Comparison of ENCODE assay signal across 9 mouse cellular contexts in the genomic region with DNA sequence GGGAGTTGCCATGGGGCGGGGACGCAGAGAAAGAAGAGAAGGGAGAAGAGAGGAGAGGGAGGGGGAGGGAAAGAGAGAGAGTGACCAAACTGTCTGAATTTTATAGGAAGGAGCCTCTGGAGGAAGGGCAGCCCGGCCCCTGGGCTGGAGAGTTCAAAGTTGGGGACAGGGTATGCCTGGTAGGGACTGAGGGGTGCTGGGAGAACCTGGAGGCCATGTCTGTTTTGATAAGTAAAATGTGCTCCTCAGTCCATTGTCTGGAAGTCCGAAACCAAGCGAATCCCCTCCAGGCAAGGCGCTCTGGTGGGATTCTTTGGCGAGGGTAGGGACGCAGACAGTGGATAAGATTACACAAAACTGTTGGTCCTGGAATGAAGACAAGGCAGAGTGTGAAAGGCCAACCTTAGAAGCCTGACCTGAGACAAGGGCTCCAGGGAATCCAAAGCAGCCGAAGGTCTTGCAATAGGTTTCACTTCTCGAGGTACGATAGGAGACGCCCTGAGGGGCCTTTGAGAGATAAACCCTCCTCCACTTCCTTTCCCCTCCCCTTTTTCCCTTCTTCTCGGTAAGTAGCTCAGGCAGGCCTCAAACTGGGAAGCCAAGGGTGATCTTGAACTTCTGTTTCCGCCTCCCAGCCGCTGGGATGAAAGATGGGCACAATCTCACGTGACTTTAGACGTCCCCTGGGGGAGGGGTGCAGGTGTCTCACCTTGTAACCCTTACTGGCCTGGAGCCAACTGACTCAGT. TPM values are rescaled to one million over a fixed set of nuclear protein-coding genes. Genes with fewer than 3 reads are reported as not detected.
DNase-seq lines count a peak whose midpoint lies in the region; ATAC-seq and TF ChIP-seq lines count a peak whose summit lies in the region.
"Had no signal": no experiment of that assay in that cellular context is flagged by ENCODE, and none has a peak within 500 bp of the region (broad histone marks: within the 10 kb centered on the region; RNA-seq: fewer than 3 reads in every experiment).

No protein-coding gene starts in this region.

- H3K36me3 ChIP-seq in heart, adult 2 months (ENCODE audit: control insufficient read depth, insufficient read depth, low read length): no peaks in the 10 kb centered on the region
- H3K36me3 ChIP-seq in heart, postnatal 0 days (replicated peaks; ENCODE audit: control insufficient read depth, insufficient read depth, low read length): no peaks in the 10 kb centered on the region
- H3K36me3 ChIP-seq in macrophage (ENCODE audit: inconsistent target): no peaks in the 10 kb centered on the region

- H3K4me1 ChIP-seq in heart, adult 2 months (ENCODE audit: control insufficient read depth, insufficient read depth, low read length): peaks cover 2% of the 10 kb centered on the region; the same call in 1 of the 2 replicates
- H3K4me1 ChIP-seq in heart, postnatal 0 days (ENCODE audit: control insufficient read depth, insufficient read depth): no peaks in the 10 kb centered on the region

- peak; percentile 19 to 21 for DNase-seq in heart, adult 2 months
- no peak for DNase-seq in heart, adult 9 months (ENCODE audit: low spot score in 2 of 2)
- peak; percentile 47 for DNase-seq in ES-CJ7 (ENCODE audit: low read depth, low spot score)
- no peak for DNase-seq in heart, postnatal 0 days (ENCODE audit: low spot score)
- peak; percentile 27 for DNase-seq in thymus, postnatal 4 days
- no peak for DNase-seq in Muller cell, postnatal 12 days (ENCODE audit: inconsistent ontology term)
- no peak for DNase-seq in right cerebral cortex, postnatal 25 days

- TF ChIP-seq CTCF in heart, adult 2 months (IDR thresholded peaks at IDR 0.05): no peak
- no peak for TF ChIP-seq CTCF in heart, postnatal 0 days (IDR thresholded peaks at IDR 0.05; ENCODE audit: low read depth)

- TF ChIP-seq EP300 in heart, adult 2 months (IDR thresholded peaks at IDR 0.05; ENCODE audit: insufficient read depth, low read depth, low read length): no peak
- no peak for TF ChIP-seq EP300 in heart, postnatal 0 days (IDR thresholded peaks at IDR 0.05; ENCODE audit: low read depth)

- 35% methylated on average over 17 of the region's 17 CpGs for WGBS in heart, adult 2 months
- WGBS in heart, postnatal 0 days: 33% methylated on average over 17 of the region's 17 CpGs
- 50% methylated on average over 17 of the region's 17 CpGs for WGBS in macrophage (ENCODE audit: missing documents)

- H3K4me3 ChIP-seq in heart, adult 2 months: no peak overlapping the region
- 0 out of 2 replicates have a peak overlapping the region, but pooled peaks have one; percentile 2 for H3K4me3 ChIP-seq in heart, postnatal 0 days (ENCODE audit: low read depth, low read length)
- H3K4me3 ChIP-seq in macrophage (ENCODE audit: inconsistent target): no peak overlapping the region

- H3K9me3 ChIP-seq in heart, postnatal 0 days (replicated peaks; ENCODE audit: control insufficient read depth, low read length): no peaks in the 10 kb centered on the region

- intact Hi-C loops in heart, adult 2 months (cut with DNase I): loop anchor here (1.0 kb wide), 1 partner anchor 35 kb away; no protein-coding TSS in a partner anchor

- peak; percentile 24; the same call in 1 of the 2 replicates for ATAC-seq in heart, postnatal 0 days (ENCODE audit: insufficient read depth, low read depth)

- H3K9ac ChIP-seq in heart, adult 2 months (ENCODE audit: low read depth, low read length): no peak overlapping the region
- no peak overlapping the region; the same call in 1 of the 2 replicates for H3K9ac ChIP-seq in heart, postnatal 0 days (replicated peaks; ENCODE audit: low read depth, low read length)

- H3K79me2 ChIP-seq in heart, adult 2 months (replicated peaks; ENCODE audit: control insufficient read depth, insufficient read depth, low read length): no peaks in the 10 kb centered on the region
- H3K79me2 ChIP-seq in macrophage (ENCODE audit: inconsistent target): no peaks in the 10 kb centered on the region

- H3K4me2 ChIP-seq in heart, postnatal 0 days (ENCODE audit: low read depth, low read length): peak overlapping the region; percentile 36

- H3K27ac ChIP-seq in heart, adult 2 months: peak overlapping the region; percentile 24
- no peak overlapping the region for H3K27ac ChIP-seq in heart, postnatal 0 days (ENCODE audit: low read depth)
- peak overlapping the region; percentile 71 for H3K27ac ChIP-seq in macrophage

- TF ChIP-seq POLR2A in heart, adult 2 months (IDR thresholded peaks at IDR 0.05; ENCODE audit: insufficient read depth, low read depth, low read length): no peak

- no peaks in the 10 kb centered on the region for H3K27me3 ChIP-seq in heart, adult 2 months (ENCODE audit: control insufficient read depth, insufficient read depth, low read length)
- H3K27me3 ChIP-seq in heart, postnatal 0 days (ENCODE audit: control insufficient read depth, insufficient read depth, low read length): no peaks in the 10 kb centered on the region

RNA-seq across cellular contexts. Expression of gene Rab11fip5, which starts 6.6 kb away (rescaled TPM):
- total RNA-seq in heart, adult 2 months (2021): 10 to 100 TPM; 59.3 to 73.9 TPM
- polyA plus RNA-seq in heart, adult 2 months (2012; rRNA removed): 41.6 and 55.0 TPM in 2 replicates
- total RNA-seq in heart, postnatal 0 days (2014; rRNA removed; ENCODE audit: low replicate concordance): 86.7 and 91.3 TPM in 2 replicates
- 35.3 and 38.2 TPM in 2 replicates for polyA plus RNA-seq in heart, postnatal 0 days (2015; fragmentation: Nextera tagmentation; extraction: Ambion mirVana)
- total RNA-seq in macrophage (2018; cell fraction: chromatin; rRNA removed): 10 to 100 TPM in 24 of 26 experiments, 1 to 10 TPM in 2; 4.5 to 67.9 (median 27.2) TPM
- total RNA-seq in macrophage (2018; cell fraction: cytosol; rRNA removed): 100 to 1,000 TPM in 1 of 26 experiments, 10 to 100 TPM in 25; 23.9 to 104 (median 44.7) TPM
- total RNA-seq in macrophage (2018; cell fraction: nucleus; rRNA removed): 10 to 100 TPM; 15.6 to 85.3 (median 32.2) TPM
- polyA plus RNA-seq in macrophage (2018): 38.4 to 80.5 TPM (median 38.6 TPM) in 3 replicates

RNA-seq across cellular contexts. Expression of gene Noto, which starts 42.6 kb away (rescaled TPM):
- total RNA-seq in heart, adult 2 months (2021): not detected
- not detected in 2 replicates for polyA plus RNA-seq in heart, adult 2 months (2012; rRNA removed)
- total RNA-seq in heart, postnatal 0 days (2014; rRNA removed; ENCODE audit: low replicate concordance): not detected in 2 replicates
- polyA plus RNA-seq in heart, postnatal 0 days (2015; fragmentation: Nextera tagmentation; extraction: Ambion mirVana): not detected in 2 replicates
- total RNA-seq in macrophage (2018; cell fraction: chromatin; rRNA removed): not detected
- total RNA-seq in macrophage (2018; cell fraction: cytosol; rRNA removed): not detected
- not detected for total RNA-seq in macrophage (2018; cell fraction: nucleus; rRNA removed)
- polyA plus RNA-seq in macrophage (2018): not detected in 3 replicates
- total RNA-seq: ES-E14 had no signal

RNA-seq across cellular contexts. Expression of gene Sfxn5, which starts 47.9 kb away (rescaled TPM):
- total RNA-seq in heart, adult 2 months (2021): 1 to 10 TPM; 4.2 to 5.3 TPM
- polyA plus RNA-seq in heart, adult 2 months (2012; rRNA removed): 4.9 and 5.9 TPM in 2 replicates
- 4.8 and 9.5 TPM in 2 replicates for total RNA-seq in heart, postnatal 0 days (2014; rRNA removed; ENCODE audit: low replicate concordance)
- 2.2 and 2.7 TPM in 2 replicates for polyA plus RNA-seq in heart, postnatal 0 days (2015; fragmentation: Nextera tagmentation; extraction: Ambion mirVana)
- 10 to 100 TPM in 25 of 26 experiments, 1 to 10 TPM in 1; 6.3 to 87.7 (median 36.8) TPM for total RNA-seq in macrophage (2018; cell fraction: chromatin; rRNA removed)
- total RNA-seq in macrophage (2018; cell fraction: cytosol; rRNA removed): 10 to 100 TPM in 12 of 26 experiments, 1 to 10 TPM in 14; 3.5 to 20.3 (median 7.5) TPM
- 10 to 100 TPM in 24 of 26 experiments, 1 to 10 TPM in 2; 6.9 to 51.7 (median 23.0) TPM for total RNA-seq in macrophage (2018; cell fraction: nucleus; rRNA removed)
- 3.8 to 11.4 TPM (median 5.9 TPM) in 3 replicates for polyA plus RNA-seq in macrophage (2018)

RNA-seq across cellular contexts. Expression of gene Smyd5, which starts 50.7 kb away (rescaled TPM):
- 10 to 100 TPM in 1 of 2 experiments, 1 to 10 TPM in 1; 8.1 to 13.6 TPM for total RNA-seq in heart, adult 2 months (2021)
- 13.1 and 13.9 TPM in 2 replicates for polyA plus RNA-seq in heart, adult 2 months (2012; rRNA removed)
- 15.0 and 22.7 TPM in 2 replicates for total RNA-seq in heart, postnatal 0 days (2014; rRNA removed; ENCODE audit: low replicate concordance)
- polyA plus RNA-seq in heart, postnatal 0 days (2015; fragmentation: Nextera tagmentation; extraction: Ambion mirVana): 13.1 and 16.0 TPM in 2 replicates
- total RNA-seq in macrophage (2018; cell fraction: chromatin; rRNA removed): 10 to 100 TPM; 10.2 to 54.1 (median 31.6) TPM
- total RNA-seq in macrophage (2018; cell fraction: cytosol; rRNA removed): 10 to 100 TPM in 17 of 26 experiments, 1 to 10 TPM in 9; 7.0 to 14.7 (median 11.7) TPM
- total RNA-seq in macrophage (2018; cell fraction: nucleus; rRNA removed): 10 to 100 TPM in 22 of 26 experiments, 1 to 10 TPM in 4; 6.3 to 77.0 (median 18.5) TPM
- polyA plus RNA-seq in macrophage (2018): 9.5 to 26.7 TPM (median 17.2 TPM) in 3 replicates

Comparison
In these comparisons a context has a peak if more than half of its experiments do, and no peak if none do; other contexts are left out.
1. DNase-seq: peak in heart, adult 2 months (2 of 2), ES-CJ7 (single experiment) and thymus, postnatal 4 days (single experiment); none in heart, adult 9 months (0 of 2), heart, postnatal 0 days (single experiment), Muller cell, postnatal 12 days (single experiment) and right cerebral cortex, postnatal 25 days (single experiment).